Mouse (Mus musculus): Measurements from ENCODE around the gene Tank. TPM values are rescaled to one million over a fixed set of nuclear protein-coding genes. Genes with fewer than 3 reads are reported as not detected.

Tank gene
- polyA plus RNA-seq, 1 experiment from 2014 or later, result 25.2 TPM

GRCm38 (mm10) chr2:61580555-61581080 is 2.2 kb downstream of the Tank start:
- H3K27ac ChIP-seq (replicated peaks), result no peak overlapping the region
- no peak overlapping the region for H3K9ac ChIP-seq (replicated peaks)
- no peaks in the 10 kb centered on the region for H3K27me3 ChIP-seq (replicated peaks)
- no peaks in the 10 kb centered on the region for H3K36me3 ChIP-seq
- no peaks in the 10 kb centered on the region for H3K9me3 ChIP-seq (replicated peaks)
- H3K4me2 ChIP-seq, result no peak overlapping the region
- WGBS, result 79% methylated on average over 10 of the region's 10 CpGs
- H3K4me3 ChIP-seq (replicated peaks), result no peak overlapping the region
- H3K4me1 ChIP-seq, result no peaks in the 10 kb centered on the region
- ATAC-seq (ENCODE audit: low FRiP score), result no peak

- ATAC-seq (ENCODE audit: low FRiP score), result no peak
- Histone ChIP-seq H3K4me2 (no peak overlapping the region), H3K36me3 (no peaks in the 10 kb centered on the region), H3K4me3 (replicated peaks) (no peak overlapping the region), H3K27me3 (replicated peaks) (no peaks in the 10 kb centered on the region), H3K4me1 (no peaks in the 10 kb centered on the region), H3K27ac (replicated peaks) (no peak overlapping the region), H3K9me3 (replicated peaks) (no peaks in the 10 kb centered on the region), H3K9ac (replicated peaks) (no peak overlapping the region)
- WGBS, result 93% methylated on average over 5 of the region's 5 CpGs
Observed at GRCm38 (mm10) chr2:61582578-61583315, 4.4 kb downstream of the Tank start.

GRCm38 (mm10) chr2:61585447-61585846 is 7.1 kb downstream of the Tank start:
- Histone ChIP-seq H3K27me3 (replicated peaks) (no peaks in the 10 kb centered on the region), H3K9me3 (replicated peaks) (no peaks in the 10 kb centered on the region), H3K36me3 (no peaks in the 10 kb centered on the region), H3K27ac (replicated peaks) (no peak overlapping the region), H3K4me1 (no peaks in the 10 kb centered on the region), H3K4me2 (no peak overlapping the region), H3K4me3 (replicated peaks) (no peak overlapping the region), H3K9ac (replicated peaks) (no peak overlapping the region)
- ATAC-seq (ENCODE audit: low FRiP score), result no peak
- 79% methylated on average over 1 of the region's 1 CpGs for WGBS

GRCm38 (mm10) chr2:61586166-61586565 is 7.8 kb downstream of the Tank start:
- H3K9me3 ChIP-seq (replicated peaks), result no peaks in the 10 kb centered on the region
- no peaks in the 10 kb centered on the region for H3K36me3 ChIP-seq
- ATAC-seq (ENCODE audit: low FRiP score), result no peak
- H3K9ac ChIP-seq (replicated peaks), result no peak overlapping the region
- WGBS, result 88% methylated on average over 3 of the region's 3 CpGs
- no peak overlapping the region for H3K27ac ChIP-seq (replicated peaks)
- H3K4me1 ChIP-seq, result no peaks in the 10 kb centered on the region
- H3K4me2 ChIP-seq, result no peak overlapping the region
- H3K27me3 ChIP-seq (replicated peaks), result no peaks in the 10 kb centered on the region
- H3K4me3 ChIP-seq (replicated peaks), result no peak overlapping the region

GRCm38 (mm10) chr2:61590751-61591150 is 12.4 kb downstream of the Tank start:
- WGBS, result 92% methylated on average over 2 of the region's 2 CpGs
- no peaks in the 10 kb centered on the region for H3K27me3 ChIP-seq (replicated peaks)

GRCm38 (mm10) chr2:61592095-61592494 is 13.7 kb downstream of the Tank start:
- Histone ChIP-seq H3K4me1 (peaks cover 14% of the 10 kb centered on the region), H3K4me3 (replicated peaks) (no peak overlapping the region), H3K9ac (replicated peaks) (no peak overlapping the region), H3K27me3 (replicated peaks) (no peaks in the 10 kb centered on the region), H3K27ac (replicated peaks) (no peak overlapping the region), H3K9me3 (replicated peaks) (no peaks in the 10 kb centered on the region), H3K4me2 (no peak overlapping the region), H3K36me3 (no peaks in the 10 kb centered on the region)
- 96% methylated on average over 3 of the region's 3 CpGs for WGBS
- no peak for ATAC-seq (ENCODE audit: low FRiP score)

More at GRCm38 (mm10) chr2:61590751-61591150, 12.4 kb downstream of the Tank start:
- Histone ChIP-seq H3K4me3 (replicated peaks) (no peak overlapping the region), H3K36me3 (no peaks in the 10 kb centered on the region), H3K9me3 (replicated peaks) (no peaks in the 10 kb centered on the region), H3K27ac (replicated peaks) (no peak overlapping the region), H3K4me1 (peaks cover 14% of the 10 kb centered on the region), H3K4me2 (no peak overlapping the region), H3K9ac (replicated peaks) (no peak overlapping the region)
- no peak for ATAC-seq (ENCODE audit: low FRiP score)

GRCm38 (mm10) chr2:61592699-61593029 is 14.3 kb downstream of the Tank start:
- Histone ChIP-seq H3K27me3 (replicated peaks) (no peaks in the 10 kb centered on the region), H3K27ac (replicated peaks) (no peak overlapping the region; the same call in 1 of the 2 replicates), H3K4me3 (replicated peaks) (peak overlapping the region; percentile 91), H3K36me3 (no peaks in the 10 kb centered on the region), H3K9ac (replicated peaks) (peak overlapping the region; percentile 78; the same call in 1 of the 2 replicates), H3K4me2 (peak overlapping the region; percentile 80), H3K9me3 (replicated peaks) (no peaks in the 10 kb centered on the region), H3K4me1 (peaks cover 14% of the 10 kb centered on the region)
- ATAC-seq (ENCODE audit: low FRiP score), result no peak
- 16% methylated on average over 5 of the region's 5 CpGs for WGBS

- Histone ChIP-seq H3K27me3 (replicated peaks) (no peaks in the 10 kb centered on the region), H3K4me1 (peaks cover 14% of the 10 kb centered on the region), H3K4me2 (peak overlapping the region; percentile 80), H3K9ac (replicated peaks) (peak overlapping the region; percentile 78), H3K27ac (replicated peaks) (peak overlapping the region; percentile 83), H3K36me3 (no peaks in the 10 kb centered on the region), H3K9me3 (replicated peaks) (no peaks in the 10 kb centered on the region), H3K4me3 (replicated peaks) (peak overlapping the region; percentile 91)
- ATAC-seq (ENCODE audit: low FRiP score), result peak; percentile 96
- WGBS, result under 1% methylated on average over 62 of the region's 62 CpGs
Observed at GRCm38 (mm10) chr2:61593030-61593811, 14.8 kb downstream of the Tank start.

GRCm38 (mm10) chr2:61593871-61594304 is 15.5 kb downstream of the Tank start:
- peak overlapping the region; percentile 83 for H3K27ac ChIP-seq (replicated peaks)
- ATAC-seq (ENCODE audit: low FRiP score), result no peak; the same call in 1 of the 2 replicates
- WGBS, result 1% methylated on average over 12 of the region's 12 CpGs
- no peaks in the 10 kb centered on the region for H3K27me3 ChIP-seq (replicated peaks)
- no peaks in the 10 kb centered on the region for H3K9me3 ChIP-seq (replicated peaks)
- no peaks in the 10 kb centered on the region for H3K36me3 ChIP-seq
- peak overlapping the region; percentile 78 for H3K9ac ChIP-seq (replicated peaks)
- peak overlapping the region; percentile 80 for H3K4me2 ChIP-seq
- H3K4me3 ChIP-seq (replicated peaks), result peak overlapping the region; percentile 91
- H3K4me1 ChIP-seq, result peaks cover 14% of the 10 kb centered on the region

GRCm38 (mm10) chr2:61599730-61600129 is 21.3 kb downstream of the Tank start:
- Histone ChIP-seq H3K9me3 (replicated peaks) (no peaks in the 10 kb centered on the region), H3K4me2 (no peak overlapping the region), H3K9ac (replicated peaks) (no peak overlapping the region), H3K4me3 (replicated peaks) (no peak overlapping the region), H3K27me3 (replicated peaks) (no peaks in the 10 kb centered on the region), H3K4me1 (0 out of 2 replicates have a peak, but pooled peaks cover 2% of the 10 kb centered on the region), H3K36me3 (no peaks in the 10 kb centered on the region), H3K27ac (replicated peaks) (no peak overlapping the region)
- WGBS, result 100% methylated on average over 1 of the region's 1 CpGs
- no peak for ATAC-seq (ENCODE audit: low FRiP score)

- no peak for ATAC-seq (ENCODE audit: low FRiP score)
- Histone ChIP-seq H3K27ac (replicated peaks) (no peak overlapping the region), H3K9me3 (replicated peaks) (no peaks in the 10 kb centered on the region), H3K36me3 (no peaks in the 10 kb centered on the region), H3K4me3 (replicated peaks) (no peak overlapping the region), H3K9ac (replicated peaks) (no peak overlapping the region), H3K4me2 (no peak overlapping the region), H3K27me3 (replicated peaks) (no peaks in the 10 kb centered on the region), H3K4me1 (no peaks in the 10 kb centered on the region)
- WGBS, result 80% methylated on average over 3 of the region's 3 CpGs
Observed at GRCm38 (mm10) chr2:61603461-61603860, 25.1 kb downstream of the Tank start.

- H3K4me3 ChIP-seq (replicated peaks), result no peak overlapping the region
- H3K27ac ChIP-seq (replicated peaks), result no peak overlapping the region
- 98% methylated on average over 1 of the region's 1 CpGs for WGBS
- H3K36me3 ChIP-seq, result 0 out of 2 replicates have a peak, but pooled peaks cover 3% of the 10 kb centered on the region
- H3K4me1 ChIP-seq, result no peaks in the 10 kb centered on the region
- no peaks in the 10 kb centered on the region for H3K9me3 ChIP-seq (replicated peaks)
- no peak for ATAC-seq (ENCODE audit: low FRiP score)
- no peak overlapping the region for H3K9ac ChIP-seq (replicated peaks)
- H3K27me3 ChIP-seq (replicated peaks), result no peaks in the 10 kb centered on the region
- no peak overlapping the region for H3K4me2 ChIP-seq
Observed at GRCm38 (mm10) chr2:61606942-61607341, 28.6 kb downstream of the Tank start.
